In genomic region chr13:40977609-40978008, GRCm38 (mm10) we compare ENCODE assay signal across 8 mouse cellular contexts. TPM values are rescaled to one million over a fixed set of nuclear protein-coding genes. Genes with fewer than 3 reads are reported as not detected.
DNase-seq lines count a peak whose midpoint lies in the region; ATAC-seq and TF ChIP-seq lines count a peak whose summit lies in the region.

No protein-coding gene starts in this region.

- H3K4me1 ChIP-seq in midbrain, postnatal 0 days (ENCODE audit: insufficient read depth, low read length): no peaks in the 10 kb centered on the region

- H3K9ac ChIP-seq in midbrain, postnatal 0 days (replicated peaks; ENCODE audit: low read length, poor library complexity, severe bottlenecking): no peak overlapping the region

- H3K9me3 ChIP-seq in midbrain, postnatal 0 days (ENCODE audit: low read length): no peaks in the 10 kb centered on the region

- TF ChIP-seq CTCF in midbrain, postnatal 0 days (IDR thresholded peaks at IDR 0.05): peak; percentile 58

- peak; percentile 77 for ATAC-seq in frontal cortex, adult (ENCODE audit: low TSS enrichment)
- peak; percentile 59 for ATAC-seq in erythroid progenitor cell, adult 5-6 weeks (replicated peaks; ENCODE audit: low FRiP score, poor library complexity, severe bottlenecking)
- no peak for ATAC-seq in midbrain, postnatal 0 days (ENCODE audit: low FRiP score)

- no peaks in the 10 kb centered on the region for H3K27me3 ChIP-seq in midbrain, postnatal 0 days (ENCODE audit: insufficient read depth, low read length)

- no peak overlapping the region for H3K4me3 ChIP-seq in midbrain, postnatal 0 days (ENCODE audit: low read depth, low read length)

- H3K36me3 ChIP-seq in midbrain, postnatal 0 days (ENCODE audit: insufficient read depth, low read length): no peaks in the 10 kb centered on the region

- WGBS in midbrain, postnatal 0 days: 14% methylated on average over 7 of the region's 7 CpGs

- no peak for DNase-seq in frontal cortex, postnatal 10 days (ENCODE audit: low spot score in 2 of 2)
- DNase-seq in 416B (ENCODE audit: low read depth) (peak; percentile 73), ZHBTc4 (ENCODE audit: low read depth, low spot score) (peak; percentile 93)
- DNase-seq in kidney, postnatal 36 days: peak; percentile 67 to 82
- peak; percentile 17 for DNase-seq in midbrain, postnatal 0 days (ENCODE audit: low spot score)
- DNase-seq in thymus, postnatal 10 days (ENCODE audit: low spot score in 2 of 2): peak; percentile 31 to 75

- no peak overlapping the region for H3K27ac ChIP-seq in midbrain, postnatal 0 days (ENCODE audit: low read depth, low read length)

- no peak overlapping the region for H3K4me2 ChIP-seq in midbrain, postnatal 0 days (ENCODE audit: low read depth, low read length, poor library complexity, severe bottlenecking)

RNA-seq across cellular contexts. Expression of gene Pak1ip1, which starts 23.2 kb away (rescaled TPM):
- 46.5 and 88.0 TPM in 2 replicates for total RNA-seq in erythroid progenitor cell, adult 5-6 weeks (2015; ENCODE audit: low replicate concordance)
- total RNA-seq in erythroid progenitor cell, adult 5-6 weeks (2017; ENCODE audit: low replicate concordance): 63.4 and 63.5 TPM in 2 replicates
- 32.9 and 38.1 TPM in 2 replicates for total RNA-seq in midbrain, postnatal 0 days (2014; rRNA removed)
- 42.6 and 43.6 TPM in 2 replicates for polyA plus RNA-seq in midbrain, postnatal 0 days (2015; fragmentation: Nextera tagmentation; extraction: Ambion mirVana)

RNA-seq across cellular contexts. Expression of gene Tmem14c, which starts 38.5 kb away (rescaled TPM):
- 628 and 784 TPM in 2 replicates for total RNA-seq in erythroid progenitor cell, adult 5-6 weeks (2015; ENCODE audit: low replicate concordance)
- 461 and 723 TPM in 2 replicates for total RNA-seq in erythroid progenitor cell, adult 5-6 weeks (2017; ENCODE audit: low replicate concordance)
- total RNA-seq in midbrain, postnatal 0 days (2014; rRNA removed): 34.3 and 54.6 TPM in 2 replicates
- 112 and 124 TPM in 2 replicates for polyA plus RNA-seq in midbrain, postnatal 0 days (2015; fragmentation: Nextera tagmentation; extraction: Ambion mirVana)

Comparison
In these comparisons a context has a peak if more than half of its experiments do, and no peak if none do; other contexts are left out.
1. DNase-seq: peak in 416B (single experiment), ZHBTc4 (single experiment), kidney, postnatal 36 days (2 of 2), midbrain, postnatal 0 days (single experiment) and thymus, postnatal 10 days (2 of 2); none in frontal cortex, postnatal 10 days (0 of 2).